Mouse (Mus musculus) cerebellum, adult 2 months (tissue): ENCODE results near the gene Apln.

Experiments used
- CTCF ChIP-seq: fragments of 200-500 bp; IDR thresholded peaks from 2 replicates; pipeline ENCODE4 v1.5.1; 2011; ENCODE audit warnings: low read depth, mild to moderate bottlenecking, control low read depth, low read length, moderate library complexity, borderline replicate concordance; ENCODE audit not compliant: insufficient read depth
- POLR2A ChIP-seq: fragments of 200-500 bp; IDR thresholded peaks from 2 replicates; pipeline ENCODE4 v1.6.1; 2011; ENCODE audit warnings: low read length, control low read depth, borderline replicate concordance; ENCODE audit not compliant: insufficient read depth

DNA sequence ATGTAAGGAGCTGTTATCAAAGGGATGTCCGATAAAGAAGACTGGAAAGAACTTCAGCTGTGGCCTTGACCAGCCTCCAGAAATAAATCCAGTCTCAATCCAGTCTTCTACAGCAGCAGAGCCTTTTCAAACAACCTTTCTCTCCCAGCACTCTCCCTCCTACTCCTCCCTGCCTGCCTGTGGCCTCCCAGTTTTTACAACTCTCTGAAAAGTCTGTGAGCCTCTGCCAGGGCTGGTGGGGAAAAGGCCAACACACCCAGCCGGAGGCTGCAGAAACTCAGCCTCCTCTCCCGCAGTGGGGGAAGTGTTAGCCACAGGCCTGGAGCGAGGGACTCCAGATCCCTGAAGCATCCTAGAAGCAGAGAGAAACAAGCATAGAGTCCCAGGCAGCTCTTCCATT, 27.8 kb upstream of the Apln start:
- TF ChIP-seq CTCF (no peak), POLR2A (no peak)
